Mouse (Mus musculus) lung, embryonic 16.5 days (tissue): ENCODE data around the gene Mllt3. TPM values are rescaled to one million over a fixed set of nuclear protein-coding genes. Genes with fewer than 3 reads are reported as not detected.

Source experiments
- ATAC-seq: fragments of 200-750 bp; cut with Nextera tagmentation; 2 replicates; pipeline ENCODE4 v1.8.0; 2017; ENCODE audit warnings: low read depth, mild to moderate bottlenecking, moderate library complexity
- H3K27ac ChIP-seq: fragments of 300-500 bp; sonication (generic); 2 replicates; pipeline ENCODE4 v1.5.1; 2014; ENCODE audit warnings: mild to moderate bottlenecking, control low read depth, low read length
- H3K27me3 ChIP-seq: fragments of 300-500 bp; sonication (generic); 2 replicates; pipeline ENCODE4 v1.6.1; 2014; ENCODE audit warnings: low read depth, low read length, mixed read lengths; ENCODE audit not compliant: control insufficient read depth, insufficient read depth
- H3K36me3 ChIP-seq: fragments of 300-500 bp; sonication (generic); 2 replicates; pipeline ENCODE4 v1.6.1; 2014; ENCODE audit warnings: low read length; ENCODE audit not compliant: control insufficient read depth, insufficient read depth
- H3K4me1 ChIP-seq: fragments of 300-500 bp; sonication (generic); replicated peaks from 2 replicates; pipeline ENCODE4 v1.6.1; 2014; ENCODE audit warnings: low read length, mixed read lengths; ENCODE audit not compliant: control insufficient read depth, insufficient read depth
- H3K4me2 ChIP-seq: fragments of 300-500 bp; sonication (generic); 2 replicates; pipeline ENCODE4 v1.6.1; 2014; ENCODE audit warnings: low read depth, low read length, control low read depth
- H3K4me3 ChIP-seq: fragments of 300-500 bp; sonication (generic); 2 replicates; pipeline ENCODE4 v1.5.1; 2014; ENCODE audit warnings: mild to moderate bottlenecking, low read length, control low read depth
- H3K9ac ChIP-seq: fragments of 300-500 bp; sonication (generic); 2 replicates; pipeline ENCODE4 v1.6.1; 2014; ENCODE audit warnings: low read length, control low read depth
- H3K9me3 ChIP-seq: fragments of 300-500 bp; sonication (generic); 2 replicates; pipeline ENCODE4 v1.6.1; 2016; ENCODE audit warnings: low read length; ENCODE audit not compliant: control insufficient read depth
- WGBS: fragments of 180-500 bp; shearing (Covaris S2); extraction: QIAGEN DNeasy Blood & Tissue Kit; methylation state at CpG from one replicate; pipeline ENCODE4 v1.1.7; 2014; 5-methylcytosine and 5-hydroxymethylcytosine counted together
- polyA plus RNA-seq: library from polyadenylated mRNA; unstranded; fragments of >200 nt; fragmentation: Nextera tagmentation; extraction: Ambion mirVana; gene quantifications from 2 replicates; pipeline ENCODE4 v1.2.1, GENCODE M21; 2015

The Mllt3 gene
- polyA plus RNA-seq, 1 experiment from 2014 or later, result 45.1 TPM

GRCm38 (mm10) chr4:87927354-87927753 is 105.8 kb downstream of the Mllt3 start:
- no peak overlapping the region for H3K9ac ChIP-seq
- no peak overlapping the region for H3K4me3 ChIP-seq
- 36% methylated on average over 10 of the region's 10 CpGs for WGBS
- peaks cover 4% of the 10 kb centered on the region; the same call in 1 of the 2 replicates for H3K4me1 ChIP-seq
- no peaks in the 10 kb centered on the region for H3K9me3 ChIP-seq
- no peaks in the 10 kb centered on the region for H3K27me3 ChIP-seq
- H3K27ac ChIP-seq, result 0 out of 2 replicates have a peak overlapping the region, but pooled peaks have one; percentile 6
- H3K36me3 ChIP-seq, result no peaks in the 10 kb centered on the region
- no peak overlapping the region for H3K4me2 ChIP-seq
- peak; percentile 43; the same call in 1 of the 2 replicates for ATAC-seq

GRCm38 (mm10) chr4:87920664-87921063 is 112.5 kb downstream of the Mllt3 start:
- Histone ChIP-seq H3K4me3 (no peak overlapping the region), H3K4me2 (no peak overlapping the region), H3K9ac (no peak overlapping the region), H3K9me3 (no peaks in the 10 kb centered on the region), H3K27me3 (no peaks in the 10 kb centered on the region), H3K27ac (no peak overlapping the region), H3K4me1 (no peaks in the 10 kb centered on the region), H3K36me3 (no peaks in the 10 kb centered on the region)
- 83% methylated on average over 8 of the region's 8 CpGs for WGBS
- ATAC-seq, result no peak; the same call in 1 of the 2 replicates

GRCm38 (mm10) chr4:87911172-87911994 is 121.8 kb downstream of the Mllt3 start:
- Histone ChIP-seq H3K27me3 (no peaks in the 10 kb centered on the region), H3K4me3 (no peak overlapping the region), H3K9ac (no peak overlapping the region), H3K4me2 (no peak overlapping the region), H3K36me3 (no peaks in the 10 kb centered on the region), H3K9me3 (no peaks in the 10 kb centered on the region), H3K4me1 (peaks cover 9% of the 10 kb centered on the region), H3K27ac (no peak overlapping the region)
- 44% methylated on average over 6 of the region's 6 CpGs for WGBS
- peak; percentile 65 for ATAC-seq

- H3K4me1 ChIP-seq, result no peaks in the 10 kb centered on the region; the same call in 1 of the 2 replicates
- 33% methylated on average over 6 of the region's 6 CpGs for WGBS
- H3K27me3 ChIP-seq, result no peaks in the 10 kb centered on the region
- no peaks in the 10 kb centered on the region for H3K9me3 ChIP-seq
- no peak overlapping the region for H3K9ac ChIP-seq
- H3K27ac ChIP-seq, result no peak overlapping the region
- no peaks in the 10 kb centered on the region for H3K36me3 ChIP-seq
- no peak for ATAC-seq
- H3K4me2 ChIP-seq, result no peak overlapping the region
- H3K4me3 ChIP-seq, result no peak overlapping the region
Observed at GRCm38 (mm10) chr4:87905149-87905771, 127.9 kb downstream of the Mllt3 start.

- no peaks in the 10 kb centered on the region for H3K36me3 ChIP-seq
- H3K4me2 ChIP-seq, result no peak overlapping the region
- 23% methylated on average over 1 of the region's 1 CpGs for WGBS
- no peak overlapping the region for H3K4me3 ChIP-seq
- no peak for ATAC-seq
- no peaks in the 10 kb centered on the region for H3K27me3 ChIP-seq
- H3K9ac ChIP-seq, result no peak overlapping the region
- H3K9me3 ChIP-seq, result no peaks in the 10 kb centered on the region
- H3K4me1 ChIP-seq, result no peaks in the 10 kb centered on the region
- no peak overlapping the region for H3K27ac ChIP-seq
Observed at GRCm38 (mm10) chr4:87904722-87905121, 128.4 kb downstream of the Mllt3 start.

GRCm38 (mm10) chr4:87902584-87902983 is 130.6 kb downstream of the Mllt3 start:
- Histone ChIP-seq H3K4me3 (no peak overlapping the region), H3K9ac (no peak overlapping the region), H3K9me3 (no peaks in the 10 kb centered on the region), H3K4me2 (no peak overlapping the region), H3K4me1 (no peaks in the 10 kb centered on the region), H3K36me3 (no peaks in the 10 kb centered on the region), H3K27me3 (no peaks in the 10 kb centered on the region), H3K27ac (no peak overlapping the region)
- WGBS, result 81% methylated on average over 4 of the region's 4 CpGs
- ATAC-seq, result no peak

GRCm38 (mm10) chr4:87901166-87901565 is 132.0 kb downstream of the Mllt3 start:
- H3K4me3 ChIP-seq, result no peak overlapping the region
- no peaks in the 10 kb centered on the region for H3K27me3 ChIP-seq
- ATAC-seq, result no peak
- H3K9ac ChIP-seq, result no peak overlapping the region
- no peaks in the 10 kb centered on the region for H3K9me3 ChIP-seq
- H3K4me2 ChIP-seq, result no peak overlapping the region
- H3K36me3 ChIP-seq, result no peaks in the 10 kb centered on the region
- no peaks in the 10 kb centered on the region for H3K4me1 ChIP-seq
- WGBS, result 38% methylated on average over 1 of the region's 1 CpGs
- no peak overlapping the region for H3K27ac ChIP-seq

GRCm38 (mm10) chr4:87893498-87893897 is 139.7 kb downstream of the Mllt3 start:
- H3K4me3 ChIP-seq, result no peak overlapping the region
- no peak for ATAC-seq
- no peaks in the 10 kb centered on the region for H3K27me3 ChIP-seq
- no peaks in the 10 kb centered on the region for H3K36me3 ChIP-seq
- WGBS, result 60% methylated on average over 3 of the region's 3 CpGs
- no peak overlapping the region for H3K9ac ChIP-seq
- H3K4me2 ChIP-seq, result no peak overlapping the region
- H3K9me3 ChIP-seq, result no peaks in the 10 kb centered on the region
- no peak overlapping the region for H3K27ac ChIP-seq
- no peaks in the 10 kb centered on the region for H3K4me1 ChIP-seq

GRCm38 (mm10) chr4:87893012-87893411 is 140.2 kb downstream of the Mllt3 start:
- Histone ChIP-seq H3K36me3 (no peaks in the 10 kb centered on the region), H3K4me1 (no peaks in the 10 kb centered on the region), H3K4me2 (no peak overlapping the region), H3K27ac (no peak overlapping the region), H3K9me3 (no peaks in the 10 kb centered on the region), H3K4me3 (no peak overlapping the region), H3K27me3 (no peaks in the 10 kb centered on the region), H3K9ac (no peak overlapping the region)
- WGBS, result 69% methylated on average over 4 of the region's 4 CpGs
- ATAC-seq, result no peak
